2 mouse cellular contexts compared by ENCODE assay signal in genomic region chr11:61640585-61640984, GRCm38 (mm10). TPM values are rescaled to one million over a fixed set of nuclear protein-coding genes. Genes with fewer than 3 reads are reported as not detected.
"Had no signal": no experiment of that assay in that cellular context is flagged by ENCODE, and none has a peak within 500 bp of the region (broad histone marks: within the 10 kb centered on the region; RNA-seq: fewer than 3 reads in every experiment).

No protein-coding gene starts in this region.

RNA-seq across cellular contexts. Expression of gene Fam83g, which starts 43.3 kb away (rescaled TPM):
- total RNA-seq: common myeloid progenitor, adult 5-6 weeks; granulocyte monocyte progenitor cell, adult 5-6 weeks had no signal
